Mouse (Mus musculus) mouse embryonic stem cell (cell line): ENCODE measurements around the gene Adh6b.

Source experiments
- in situ Hi-C, 2 experiments: fragments of 300-500 bp; cut with MboI; formaldehyde crosslinking; loops; 1 replicate in 1 of 2; 3 replicates in 1 of 2; pipeline ENCODE4 v1.14.3; 2019 to 2020; ENCODE audit warnings: low sequenced_read_pairs in 2 of 2, low pct_unique_long_range_greater_than_20kb in 1 of 2, mixed read lengths in 1 of 2; ENCODE audit not compliant: unreplicated experiment in 1 of 2

Adh6b gene

GRCm38 (mm10) chr3:138341471-138341870 is at the start of gene Adh6b:
Gene Adh6b (plus strand): TSS chr3:138341775.
- in situ Hi-C loops, result no loop called here

- in situ Hi-C loops, result no loop called here
These were observed 48.2 kb upstream of the Adh6b start for GRCm38 (mm10) chr3:138293298-138293895.

- in situ Hi-C loops, result no loop called here
These were observed 41.4 kb upstream of the Adh6b start for GRCm38 (mm10) chr3:138300130-138300529.

GRCm38 (mm10) chr3:138302676-138303075 is 38.9 kb upstream of the Adh6b start:
- in situ Hi-C loops, result no loop called here

- in situ Hi-C loops, result no loop called here
These were observed 37.6 kb upstream of the Adh6b start for GRCm38 (mm10) chr3:138303771-138304488.

GRCm38 (mm10) chr3:138304489-138304871 is 37.1 kb upstream of the Adh6b start:
- in situ Hi-C loops, result no loop called here

GRCm38 (mm10) chr3:138305486-138306289 is 35.9 kb upstream of the Adh6b start:
- in situ Hi-C loops, result no loop called here

GRCm38 (mm10) chr3:138306290-138306683 is 35.3 kb upstream of the Adh6b start:
- in situ Hi-C loops, result no loop called here

- in situ Hi-C loops, result no loop called here
These were observed 31.7 kb upstream of the Adh6b start for GRCm38 (mm10) chr3:138309910-138310309.

GRCm38 (mm10) chr3:138311015-138311414 is 30.6 kb upstream of the Adh6b start:
- in situ Hi-C loops, result no loop called here

- in situ Hi-C loops, result no loop called here
These were observed 28.6 kb upstream of the Adh6b start, which contains the start of gene Adh6a for GRCm38 (mm10) chr3:138312965-138313364. Gene Adh6a (plus strand): TSS chr3:138313286.

GRCm38 (mm10) chr3:138316908-138317472 is 24.6 kb upstream of the Adh6b start:
- in situ Hi-C loops, result no loop called here

- in situ Hi-C loops, result no loop called here
These were observed 16.6 kb upstream of the Adh6b start for GRCm38 (mm10) chr3:138325001-138325400.

GRCm38 (mm10) chr3:138325466-138325865 is 16.1 kb upstream of the Adh6b start:
- in situ Hi-C loops, result no loop called here

- in situ Hi-C loops, result no loop called here
These were observed 7.7 kb upstream of the Adh6b start for GRCm38 (mm10) chr3:138333910-138334309.

- in situ Hi-C loops, result no loop called here
These were observed 7.3 kb upstream of the Adh6b start for GRCm38 (mm10) chr3:138334320-138334719.

- in situ Hi-C loops, result no loop called here
These were observed 6.0 kb upstream of the Adh6b start for GRCm38 (mm10) chr3:138335566-138335965.

- in situ Hi-C loops, result no loop called here
These were observed 5.3 kb upstream of the Adh6b start for GRCm38 (mm10) chr3:138336104-138336754.

- in situ Hi-C loops, result no loop called here
These were observed 5.5 kb downstream of the Adh6b start for GRCm38 (mm10) chr3:138347041-138347440.
